Mouse (Mus musculus): ENCODE data around the gene Usp21. TPM values are rescaled to one million over a fixed set of nuclear protein-coding genes. Genes with fewer than 3 reads are reported as not detected.

The Usp21 gene
- total RNA-seq (2023) = 27.7 and 31.0 TPM in 2 replicates

DNA sequence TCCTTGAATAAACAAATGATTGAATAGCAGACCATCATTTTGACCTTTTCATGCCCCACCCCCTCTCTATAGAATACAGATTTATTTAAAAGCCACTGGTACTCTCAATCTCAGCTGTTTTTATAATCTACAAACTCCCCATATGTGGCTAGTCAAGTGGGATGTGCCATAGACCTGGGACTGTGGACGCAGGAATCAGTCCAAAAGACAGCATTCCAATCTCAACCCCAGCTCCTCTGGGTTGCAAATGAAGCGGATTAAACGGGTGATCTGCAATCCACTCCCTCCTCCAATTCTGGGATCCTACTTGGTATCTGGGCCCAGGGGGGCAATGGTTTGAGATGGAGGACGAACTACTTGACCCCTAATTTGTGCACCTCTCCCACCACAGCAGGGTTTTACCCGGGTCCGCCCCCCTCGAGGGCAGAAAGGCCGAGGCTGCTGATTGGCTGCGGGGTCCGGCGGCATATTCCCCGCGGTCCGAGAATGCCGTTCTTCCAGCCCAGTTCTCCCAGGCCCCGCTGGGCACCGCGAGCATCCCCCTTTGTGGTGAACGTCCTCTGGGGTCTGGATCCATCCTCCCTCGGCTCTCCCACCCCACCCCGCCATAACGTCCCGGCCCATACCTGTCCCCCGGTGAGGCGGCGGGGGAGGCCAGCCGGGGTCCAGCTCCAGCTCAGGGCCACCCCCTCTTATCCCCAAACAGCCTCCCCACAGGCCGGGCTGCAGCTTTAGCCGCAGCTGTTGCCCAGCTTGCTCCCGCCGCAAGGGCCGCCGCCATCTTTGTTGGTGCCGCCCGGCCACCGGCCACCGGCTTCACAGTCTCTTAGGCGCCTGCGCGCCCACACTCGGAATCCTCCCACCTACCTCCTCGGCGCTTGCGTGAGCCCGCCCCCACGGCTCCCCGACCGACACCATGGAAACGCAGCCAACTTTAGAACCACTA, at the start of gene Usp21:
Gene Usp21, minus strand, starts transcription at position 856 of the 946 bp plus-strand sequence.

GRCm38 (mm10) chr1:171328839-171329432, 41.1 kb upstream of the Usp21 start, which contains the start of gene Dedd:
TSS of gene Dedd (plus strand) at chr1:171329145.

GRCm38 (mm10) chr1:171294298-171295062, 6.7 kb upstream of the Usp21 start, which contains the start of gene Ufc1:
TSS of gene Ufc1 (minus strand) at chr1:171295024.

DNA sequence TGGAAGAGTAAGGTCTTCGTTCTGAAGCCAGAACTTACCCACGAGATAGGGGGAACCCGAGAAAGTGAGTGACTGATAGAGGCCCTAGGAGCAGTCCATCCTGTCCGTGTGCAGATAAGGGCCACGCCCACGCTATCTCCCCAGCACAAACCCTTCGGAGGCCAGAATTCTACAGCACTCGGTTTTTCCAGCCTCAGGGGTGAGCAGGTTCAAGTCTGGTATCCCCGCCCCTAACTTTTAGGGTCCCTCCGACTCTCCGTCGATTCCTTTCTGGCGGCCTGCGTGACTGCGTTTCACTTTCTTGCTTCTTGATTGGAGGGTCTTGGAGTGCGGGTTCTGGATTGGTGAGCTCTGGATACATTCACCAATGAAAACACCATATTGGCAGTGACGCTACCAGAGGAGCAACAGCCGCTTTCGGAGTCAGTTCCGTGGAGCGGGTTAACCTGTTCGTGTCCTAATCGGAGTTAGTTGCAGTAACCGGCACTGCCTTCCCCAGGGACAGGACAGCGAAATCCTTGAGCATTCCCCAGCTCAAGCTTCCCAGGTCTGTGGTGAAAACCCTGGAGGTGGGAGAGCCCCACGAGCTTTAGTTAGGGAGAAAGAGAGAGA, 6.8 kb downstream of the Usp21 start, which contains the start of gene Ppox:
Gene Ppox, minus strand, starts transcription at position 271 of the 612 bp plus-strand sequence.

GRCm38 (mm10) chr1:171269848-171270572, 17.8 kb downstream of the Usp21 start, which contains the start of gene B4galt3:
TSS of gene B4galt3 (plus strand) at chr1:171270328.

GRCm38 (mm10) chr1:171250680-171251593, 36.9 kb downstream of the Usp21 start, which contains the start of gene Ndufs2:
TSS of gene Ndufs2 (minus strand) at chr1:171251388.

GRCm38 (mm10) chr1:171249913-171250600, 37.7 kb downstream of the Usp21 start, which contains the start of gene Adamts4:
TSS of gene Adamts4 (plus strand) at chr1:171250421.

GRCm38 (mm10) chr1:171234126-171234525, 53.7 kb downstream of the Usp21 start, which contains the start of gene Fcer1g:
TSS of gene Fcer1g (minus strand) at chr1:171234365.

Other genes with a start within 250 kb of the Usp21 start
- gene Fcgr3, start 223.1 kb downstream of the Usp21 start, total RNA-seq (2023) = 422 and 510 TPM in 2 replicates
- gene Cfap126, start 174.1 kb downstream of the Usp21 start, total RNA-seq (2023) = 0.91 TPM in 1 of 2 replicates, not detected in the other
- gene Sdhc, start 137.4 kb downstream of the Usp21 start, total RNA-seq (2023) = 70.1 and 76.7 TPM in 2 replicates
- gene Mpz, start 137.3 kb downstream of the Usp21 start, total RNA-seq (2023) = not detected in 2 replicates
- gene Pcp4l1, start 91.7 kb downstream of the Usp21 start, total RNA-seq (2023) = 0.25 and 0.38 TPM in 2 replicates
- not detected in 2 replicates for gene Nr1i3, start 74.0 kb downstream of the Usp21 start, total RNA-seq (2023)
- gene Tomm40l, start 65.5 kb downstream of the Usp21 start, total RNA-seq (2023) = 7.2 and 11.8 TPM in 2 replicates
- gene Apoa2, start 62.9 kb downstream of the Usp21 start, total RNA-seq (2023) = not detected in 2 replicates
- gene Fcer1g, start 53.6 kb downstream of the Usp21 start, total RNA-seq (2023) = 1,184 and 1,203 TPM in 2 replicates
- gene Adamts4, start 37.6 kb downstream of the Usp21 start, total RNA-seq (2023) = not detected in 2 replicates
- 68.8 and 134 TPM in 2 replicates for gene Ndufs2, start 36.6 kb downstream of the Usp21 start, total RNA-seq (2023)
- 115 and 168 TPM in 2 replicates for gene B4galt3, start 17.7 kb downstream of the Usp21 start, total RNA-seq (2023)
- gene Ppox, start 6.8 kb downstream of the Usp21 start, total RNA-seq (2023) = 64.8 and 86.5 TPM in 2 replicates
- gene Ufc1, start 7.0 kb upstream of the Usp21 start, total RNA-seq (2023) = 40.6 and 41.8 TPM in 2 replicates
- gene Dedd, start 41.2 kb upstream of the Usp21 start, total RNA-seq (2023) = 17.9 and 25.5 TPM in 2 replicates
- gene Nit1, start 57.7 kb upstream of the Usp21 start, total RNA-seq (2023) = 15.9 and 16.3 TPM in 2 replicates
- 39.2 and 40.6 TPM in 2 replicates for gene Pfdn2, start 57.7 kb upstream of the Usp21 start, total RNA-seq (2023)
- not detected in 2 replicates for gene Klhdc9, start 72.8 kb upstream of the Usp21 start, total RNA-seq (2023)
- 1.1 and 1.6 TPM in 2 replicates for gene Nectin4, start 82.1 kb upstream of the Usp21 start, total RNA-seq (2023)
- gene Arhgap30, start 101.0 kb upstream of the Usp21 start, total RNA-seq (2023) = 268 and 358 TPM in 2 replicates
- 111 and 118 TPM in 2 replicates for gene Usf1, start 123.3 kb upstream of the Usp21 start, total RNA-seq (2023)
- gene Tstd1, start 130.9 kb upstream of the Usp21 start, total RNA-seq (2023) = 1.6 and 2.3 TPM in 2 replicates
- gene F11r, start 149.5 kb upstream of the Usp21 start, total RNA-seq (2023) = 1.2 TPM in 2 replicates
- gene Alyref2, start 215.5 kb upstream of the Usp21 start, total RNA-seq (2023) = 6.1 and 6.8 TPM in 2 replicates
- not detected in 2 replicates for gene Itln1, start 247.3 kb upstream of the Usp21 start, total RNA-seq (2023)

All from neutrophil, adult 65 days (primary cell).